Mouse (Mus musculus): ENCODE data around the gene Set. TPM values are rescaled to one million over a fixed set of nuclear protein-coding genes. Genes with fewer than 3 reads are reported as not detected.
A peak's percentile ranks its signal among the peaks of the same experiment; 100 is the strongest.

Set gene
- total RNA-seq (2014; fragmentation: Nextera tagmentation) = 751 and 948 TPM in 2 replicates
- total RNA-seq (2017) = 667 and 849 TPM in 2 replicates
- polyA plus RNA-seq (2012) = 806 and 885 TPM in 2 replicates

GRCm38 (mm10) chr2:30057223-30057904, at the start of gene Set:
TSS of gene Set (plus strand) at chr2:30057378.
- Histone ChIP-seq H3K4me3 (ENCODE audit: low read depth, low read length) (no peak within 1 kb of the TSS), H3K9me3 (replicated peaks) (no peaks in the 10 kb centered on the region), H3K4me1 (ENCODE audit: insufficient read depth, low read depth, low read length) (peaks cover 32% of the 10 kb centered on the region), H3K36me3 (replicated peaks) (no peaks in the 10 kb centered on the region), H3K27me3 (ENCODE audit: insufficient read depth, low read length) (peaks cover 3% of the 10 kb centered on the region; the same call in 1 of the 2 replicates)
- peak; percentile 49 for ATAC-seq (ENCODE audit: extremely low read depth, insufficient number of reproducible peaks, low FRiP score, poor library complexity, severe bottlenecking)
- TF ChIP-seq GATA2 (IDR thresholded peaks at IDR 0.05; ENCODE audit: borderline replicate concordance, low read depth, low read length) = no peak
- no peak for TF ChIP-seq TAL1 (conservative IDR thresholded peaks at IDR 0.05; ENCODE audit: low read depth, low read length)
- TF ChIP-seq GATA1 (IDR thresholded peaks at IDR 0.05; ENCODE audit: borderline replicate concordance, low read length) = no peak
- TF ChIP-seq CTCF (IDR thresholded peaks at IDR 0.05; ENCODE audit: low read depth, low read length) = no peak
- no peak for TF ChIP-seq POLR2AphosphoS5 (IDR thresholded peaks at IDR 0.05; ENCODE audit: insufficient replicate concordance, low read depth, low read length)
- peak; percentile 53 for DNase-seq (ENCODE audit: low spot score)

DNA sequence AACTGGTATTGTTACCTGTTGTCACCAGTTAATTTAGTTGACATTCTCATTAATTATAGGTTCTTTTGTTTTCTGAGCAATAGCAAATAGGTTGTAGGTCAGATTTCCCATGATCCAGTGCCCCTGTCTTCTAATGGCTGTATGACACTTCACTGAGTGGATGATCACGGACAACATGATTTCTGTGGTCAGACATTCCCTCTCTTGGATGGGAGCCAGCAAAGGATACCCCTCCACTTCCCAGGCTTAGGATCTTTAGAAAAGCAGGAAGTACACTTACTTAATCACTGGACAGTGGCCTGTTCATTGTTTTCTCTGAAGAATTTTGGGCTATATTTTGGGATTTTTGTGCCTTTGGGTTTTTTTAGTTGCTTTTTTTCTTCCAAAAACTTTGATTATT, 48.1 kb upstream of the Set start:
- no peak for ATAC-seq (ENCODE audit: extremely low read depth, insufficient number of reproducible peaks, low FRiP score, poor library complexity, severe bottlenecking)

GRCm38 (mm10) chr2:30010840-30011281, 46.3 kb upstream of the Set start:
- H3K9me3 ChIP-seq (replicated peaks) = no peaks in the 10 kb centered on the region
- ATAC-seq (ENCODE audit: extremely low read depth, insufficient number of reproducible peaks, low FRiP score, poor library complexity, severe bottlenecking) (no peak), DNase-seq (ENCODE audit: low spot score) (no peak)
- H3K36me3 ChIP-seq (replicated peaks) = peaks cover 4% of the 10 kb centered on the region
- H3K4me3 ChIP-seq (ENCODE audit: low read depth, low read length) = no peak overlapping the region
- H3K4me1 ChIP-seq (ENCODE audit: insufficient read depth, low read depth, low read length) = no peaks in the 10 kb centered on the region
- no peak for TF ChIP-seq GATA2 (IDR thresholded peaks at IDR 0.05; ENCODE audit: borderline replicate concordance, low read depth, low read length)
- no peak for TF ChIP-seq GATA1 (IDR thresholded peaks at IDR 0.05; ENCODE audit: borderline replicate concordance, low read length)
- no peak for TF ChIP-seq TAL1 (conservative IDR thresholded peaks at IDR 0.05; ENCODE audit: low read depth, low read length)
- TF ChIP-seq POLR2AphosphoS5 (IDR thresholded peaks at IDR 0.05; ENCODE audit: insufficient replicate concordance, low read depth, low read length) = no peak
- TF ChIP-seq CTCF (IDR thresholded peaks at IDR 0.05; ENCODE audit: low read depth, low read length) = no peak
- peaks cover 25% of the 10 kb centered on the region; the same call in 1 of the 2 replicates for H3K27me3 ChIP-seq (ENCODE audit: insufficient read depth, low read length)

More for the DNA sequence above, 48.1 kb upstream of the Set start:
- Histone ChIP-seq H3K4me3 (ENCODE audit: low read depth, low read length) (no peak overlapping the region), H3K4me1 (ENCODE audit: insufficient read depth, low read depth, low read length) (no peaks in the 10 kb centered on the region), H3K36me3 (replicated peaks) (peaks cover 4% of the 10 kb centered on the region), H3K9me3 (replicated peaks) (no peaks in the 10 kb centered on the region), H3K27me3 (ENCODE audit: insufficient read depth, low read length) (peaks cover 15% of the 10 kb centered on the region; the same call in 1 of the 2 replicates)
- TF ChIP-seq GATA2 (IDR thresholded peaks at IDR 0.05; ENCODE audit: borderline replicate concordance, low read depth, low read length) = no peak
- DNase-seq (ENCODE audit: low spot score) = no peak

- Histone ChIP-seq H3K4me3 (ENCODE audit: low read depth, low read length) (no peak overlapping the region), H3K9me3 (replicated peaks) (no peaks in the 10 kb centered on the region), H3K36me3 (replicated peaks) (peaks cover 6% of the 10 kb centered on the region), H3K4me1 (ENCODE audit: insufficient read depth, low read depth, low read length) (no peaks in the 10 kb centered on the region), H3K27me3 (ENCODE audit: insufficient read depth, low read length) (peaks cover 25% of the 10 kb centered on the region)
- TF ChIP-seq CTCF (IDR thresholded peaks at IDR 0.05; ENCODE audit: low read depth, low read length) = no peak
- no peak for TF ChIP-seq GATA1 (IDR thresholded peaks at IDR 0.05; ENCODE audit: borderline replicate concordance, low read length)
- no peak for TF ChIP-seq TAL1 (conservative IDR thresholded peaks at IDR 0.05; ENCODE audit: low read depth, low read length)
- no peak for TF ChIP-seq POLR2AphosphoS5 (IDR thresholded peaks at IDR 0.05; ENCODE audit: insufficient replicate concordance, low read depth, low read length)
- TF ChIP-seq GATA2 (IDR thresholded peaks at IDR 0.05; ENCODE audit: borderline replicate concordance, low read depth, low read length) = no peak
- ATAC-seq (ENCODE audit: extremely low read depth, insufficient number of reproducible peaks, low FRiP score, poor library complexity, severe bottlenecking) = no peak
- DNase-seq (ENCODE audit: low spot score) = no peak
Measured at GRCm38 (mm10) chr2:30014326-30014966, 42.7 kb upstream of the Set start.

DNA sequence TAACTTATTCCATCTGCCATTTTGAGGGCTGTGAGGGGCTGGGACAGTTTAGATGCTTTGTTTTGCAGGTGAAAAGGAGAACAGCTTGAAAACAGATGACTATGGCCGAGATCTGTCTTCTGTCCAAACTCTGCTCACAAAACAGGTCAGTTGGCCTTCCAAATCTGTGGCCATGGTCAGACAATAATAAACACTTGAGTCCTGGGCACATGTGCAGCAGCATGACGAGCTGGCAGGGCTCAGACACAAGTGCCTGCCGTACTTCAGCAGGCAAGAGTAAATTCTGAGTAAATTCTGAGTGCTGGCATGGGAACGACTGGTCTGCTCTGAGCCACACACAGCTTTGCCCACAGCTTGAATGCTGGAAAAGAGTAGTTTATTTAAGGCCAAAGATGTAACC, 31.7 kb upstream of the Set start:
- DNase-seq (ENCODE audit: low spot score) = no peak
- Histone ChIP-seq H3K4me3 (ENCODE audit: low read depth, low read length) (no peak overlapping the region), H3K4me1 (ENCODE audit: insufficient read depth, low read depth, low read length) (peaks cover 3% of the 10 kb centered on the region; the same call in 1 of the 2 replicates), H3K36me3 (replicated peaks) (peaks cover 36% of the 10 kb centered on the region), H3K27me3 (ENCODE audit: insufficient read depth, low read length) (peaks cover 30% of the 10 kb centered on the region), H3K9me3 (replicated peaks) (no peaks in the 10 kb centered on the region)
- TF ChIP-seq POLR2AphosphoS5 (IDR thresholded peaks at IDR 0.05; ENCODE audit: insufficient replicate concordance, low read depth, low read length) = no peak
- no peak for TF ChIP-seq GATA2 (IDR thresholded peaks at IDR 0.05; ENCODE audit: borderline replicate concordance, low read depth, low read length)
- TF ChIP-seq TAL1 (conservative IDR thresholded peaks at IDR 0.05; ENCODE audit: low read depth, low read length) = no peak
- no peak for TF ChIP-seq CTCF (IDR thresholded peaks at IDR 0.05; ENCODE audit: low read depth, low read length)
- no peak for TF ChIP-seq GATA1 (IDR thresholded peaks at IDR 0.05; ENCODE audit: borderline replicate concordance, low read length)
- ATAC-seq (ENCODE audit: extremely low read depth, insufficient number of reproducible peaks, low FRiP score, poor library complexity, severe bottlenecking) = no peak

- no peak overlapping the region for H3K4me3 ChIP-seq (ENCODE audit: low read depth, low read length)
- H3K27me3 ChIP-seq (ENCODE audit: insufficient read depth, low read length) = peaks cover 24% of the 10 kb centered on the region
- DNase-seq (ENCODE audit: low spot score) (no peak), ATAC-seq (ENCODE audit: extremely low read depth, insufficient number of reproducible peaks, low FRiP score, poor library complexity, severe bottlenecking) (no peak)
- peaks cover 3% of the 10 kb centered on the region; the same call in 1 of the 2 replicates for H3K4me1 ChIP-seq (ENCODE audit: insufficient read depth, low read depth, low read length)
- TF ChIP-seq GATA2 (IDR thresholded peaks at IDR 0.05; ENCODE audit: borderline replicate concordance, low read depth, low read length) (no peak), TAL1 (conservative IDR thresholded peaks at IDR 0.05; ENCODE audit: low read depth, low read length) (no peak), CTCF (IDR thresholded peaks at IDR 0.05; ENCODE audit: low read depth, low read length) (no peak), GATA1 (IDR thresholded peaks at IDR 0.05; ENCODE audit: borderline replicate concordance, low read length) (no peak), POLR2AphosphoS5 (IDR thresholded peaks at IDR 0.05; ENCODE audit: insufficient replicate concordance, low read depth, low read length) (no peak)
- H3K36me3 ChIP-seq (replicated peaks) = peaks cover 50% of the 10 kb centered on the region
- H3K9me3 ChIP-seq (replicated peaks) = no peaks in the 10 kb centered on the region
Measured at GRCm38 (mm10) chr2:30026997-30027396, 30.2 kb upstream of the Set start.
